Mouse (Mus musculus) cerebellum, adult 2 months (tissue): ENCODE data around the gene Tlr4.

Experiments used
- CTCF ChIP-seq: fragments of 200-500 bp; IDR thresholded peaks from 2 replicates; pipeline ENCODE4 v1.5.1; 2011; ENCODE audit warnings: low read depth, mild to moderate bottlenecking, control low read depth, low read length, moderate library complexity, borderline replicate concordance; ENCODE audit not compliant: insufficient read depth
- POLR2A ChIP-seq: fragments of 200-500 bp; IDR thresholded peaks from 2 replicates; pipeline ENCODE4 v1.6.1; 2011; ENCODE audit warnings: low read length, control low read depth, borderline replicate concordance; ENCODE audit not compliant: insufficient read depth

DNA sequence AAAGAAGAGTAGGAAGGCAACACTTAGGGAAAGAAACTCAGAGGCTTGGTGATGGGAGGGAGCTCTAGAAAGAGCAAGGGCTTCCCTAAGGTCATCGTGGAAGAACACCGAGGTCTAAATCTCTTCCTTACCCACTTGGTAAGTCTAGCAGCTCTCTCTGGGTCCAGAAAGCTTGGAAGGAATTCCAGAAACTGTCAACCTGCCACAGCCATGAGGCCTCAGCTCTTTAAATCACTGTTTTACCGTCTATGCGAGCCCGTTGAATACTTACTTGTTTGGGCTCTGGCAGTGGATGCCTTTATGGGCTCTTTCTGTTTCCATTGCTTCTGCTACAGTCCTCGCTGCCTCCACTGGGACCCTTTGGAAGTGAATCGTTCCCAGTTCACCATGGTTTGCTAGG lies 67.6 kb downstream of the Tlr4 start:
- TF ChIP-seq POLR2A = no peak
- TF ChIP-seq CTCF = no peak
